Mouse (Mus musculus): ENCODE data around the gene Ppm1a.

Ppm1a gene

DNA sequence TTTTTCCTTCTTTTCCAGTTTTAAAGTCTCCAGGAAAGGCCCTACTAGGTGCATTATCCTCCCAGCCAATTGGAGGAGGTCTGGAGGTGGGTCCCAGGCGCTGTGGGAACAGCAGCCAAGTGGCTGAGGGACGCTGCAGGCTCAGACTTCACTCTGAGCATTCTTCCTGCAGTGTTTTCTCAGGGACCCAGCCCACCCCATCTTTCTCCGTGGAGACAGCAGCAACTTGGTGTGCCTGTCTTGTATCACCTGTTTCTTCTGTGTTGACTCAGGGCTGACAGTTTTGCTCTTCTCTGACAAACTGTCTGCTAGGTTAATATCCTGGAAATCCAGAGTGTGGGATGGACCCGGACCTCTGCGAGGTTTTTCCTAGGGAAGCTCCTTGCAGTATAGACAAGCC, 68.4 kb downstream of the Ppm1a start:
- no peak for DNase-seq (ENCODE audit: low spot score)

GRCm38 (mm10) chr12:72828846-72829556, 71.7 kb downstream of the Ppm1a start:
- no peak for DNase-seq (ENCODE audit: low spot score)

GRCm38 (mm10) chr12:72829777-72830176, 72.5 kb downstream of the Ppm1a start:
- peak; percentile 21 for DNase-seq (ENCODE audit: low spot score)

- peak; percentile 68 for DNase-seq (ENCODE audit: low spot score)
Measured at GRCm38 (mm10) chr12:72830317-72830716, 73.1 kb downstream of the Ppm1a start.

DNA sequence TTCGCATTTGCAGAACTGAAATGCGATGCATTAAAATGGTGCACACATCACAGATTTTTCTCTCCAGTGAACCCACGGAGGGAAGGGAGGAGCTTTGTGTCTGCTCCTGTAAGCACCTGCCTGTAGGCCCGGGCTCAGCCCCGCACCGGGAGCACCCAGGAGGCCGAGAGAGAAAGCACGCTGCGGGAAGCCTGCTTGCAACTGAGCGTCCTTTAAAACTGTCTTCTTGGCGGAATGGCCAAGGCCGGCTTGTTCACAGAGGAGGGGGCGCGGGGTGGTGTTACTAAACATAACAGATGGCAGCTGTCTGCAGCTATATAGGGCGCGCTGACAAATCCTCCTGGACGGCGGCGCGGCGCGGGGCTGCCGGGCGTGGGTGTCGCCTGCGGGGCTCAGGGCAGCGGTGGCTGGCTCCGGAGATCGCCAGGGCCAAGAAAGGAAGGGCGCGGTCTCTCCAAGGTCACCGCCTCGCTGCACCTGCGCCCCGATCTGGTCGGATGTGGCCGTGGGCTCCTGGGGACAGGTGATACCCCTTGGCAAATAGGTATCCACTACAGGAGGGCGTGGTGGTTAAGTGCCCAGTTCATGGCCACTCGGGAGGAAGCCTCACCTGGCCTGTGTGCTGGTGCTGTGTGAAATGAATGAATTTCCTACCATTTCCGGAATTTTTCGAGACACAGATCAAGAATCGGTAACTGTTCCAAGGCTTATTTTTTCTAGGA, 74.6 kb downstream of the Ppm1a start:
- DNase-seq (ENCODE audit: low spot score): peak; percentile 81

GRCm38 (mm10) chr12:72834773-72835517, 77.7 kb downstream of the Ppm1a start:
- DNase-seq (ENCODE audit: low spot score): peak; percentile 74

GRCm38 (mm10) chr12:72835518-72836015, 78.3 kb downstream of the Ppm1a start:
- peak; percentile 61 for DNase-seq (ENCODE audit: low spot score)

GRCm38 (mm10) chr12:72837302-72837701, 80.0 kb downstream of the Ppm1a start:
- DNase-seq (ENCODE audit: low spot score): no peak

DNA sequence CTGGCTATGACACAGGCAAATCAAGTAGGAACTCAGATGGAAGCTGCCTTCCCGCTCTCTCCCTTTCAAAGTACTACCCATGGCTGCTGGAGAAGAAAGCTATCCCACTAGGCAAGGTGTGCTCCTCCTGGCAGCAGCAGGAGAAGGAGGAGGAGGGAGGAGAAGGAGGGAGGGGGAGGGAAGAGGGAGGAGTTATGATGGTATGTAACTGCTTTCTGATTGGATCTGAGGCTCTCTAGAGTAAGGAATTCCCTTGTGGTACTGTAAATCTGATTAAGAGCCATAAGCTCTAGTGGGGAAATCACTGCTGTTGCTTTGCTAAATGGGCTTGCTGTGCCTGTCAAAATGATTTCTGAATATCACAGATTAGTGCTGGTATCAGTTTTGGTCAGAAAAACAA, 84.2 kb downstream of the Ppm1a start:
- no peak for DNase-seq (ENCODE audit: low spot score)

DNA sequence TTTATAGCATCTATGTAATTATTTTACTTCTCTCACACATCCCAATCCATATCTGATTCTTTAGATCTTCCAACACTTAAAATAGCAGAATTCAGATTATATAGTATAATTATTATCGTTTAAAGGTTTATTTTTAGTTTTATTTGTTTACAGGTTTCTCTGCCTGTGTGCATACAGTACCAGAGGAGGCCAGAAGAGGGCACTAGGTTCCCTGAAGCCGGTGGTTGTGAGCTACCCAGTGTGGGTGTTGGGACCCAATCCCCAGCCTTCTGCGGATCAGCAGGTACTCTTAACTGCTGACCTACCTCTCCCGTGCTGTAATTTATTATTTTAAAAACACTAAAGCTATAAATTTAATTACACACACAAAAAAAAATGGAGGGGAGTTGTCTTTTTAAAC, 85.9 kb downstream of the Ppm1a start:
- DNase-seq (ENCODE audit: low spot score): no peak

GRCm38 (mm10) chr12:72843555-72843954, 86.3 kb downstream of the Ppm1a start:
- DNase-seq (ENCODE audit: low spot score): no peak

- peak; percentile 82 for DNase-seq (ENCODE audit: low spot score)
Measured at GRCm38 (mm10) chr12:72843973-72844620, 86.8 kb downstream of the Ppm1a start.

GRCm38 (mm10) chr12:72845946-72846345, 88.7 kb downstream of the Ppm1a start:
- DNase-seq (ENCODE audit: low spot score): no peak

GRCm38 (mm10) chr12:72847725-72848124, 90.5 kb downstream of the Ppm1a start:
- DNase-seq (ENCODE audit: low spot score): peak; percentile 93
